29 mouse cellular contexts compared by ENCODE assay signal in the genomic region with DNA sequence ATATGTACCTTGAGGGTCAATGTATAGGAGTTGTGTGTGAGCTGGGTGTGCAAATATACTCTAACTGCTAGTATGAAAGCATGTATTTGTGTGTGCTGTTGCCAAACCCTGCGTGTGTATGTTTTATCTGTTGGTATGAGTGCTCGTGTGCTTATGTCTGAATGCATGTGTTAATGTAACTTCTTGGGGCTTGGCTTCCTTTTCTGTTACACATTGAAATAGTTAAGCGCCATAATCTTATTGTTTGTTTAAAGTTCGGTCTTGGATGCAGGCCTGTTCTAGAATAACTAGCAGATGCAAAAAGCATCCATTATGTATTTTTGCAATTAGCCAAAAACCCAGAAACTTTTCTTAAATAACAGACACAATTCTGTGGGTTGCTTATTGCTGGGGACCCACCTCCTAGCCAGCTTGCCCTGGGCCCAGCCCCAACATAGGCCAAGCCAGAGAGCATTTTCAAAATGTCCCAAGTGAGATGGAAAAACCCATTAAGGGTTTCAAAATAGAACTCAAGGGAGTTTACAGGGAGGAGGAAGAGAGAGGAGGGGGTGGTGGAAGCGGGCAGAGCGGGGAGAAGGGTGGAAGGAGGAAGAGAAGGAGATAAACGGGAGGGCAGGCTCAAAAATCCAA. TPM values are rescaled to one million over a fixed set of nuclear protein-coding genes. Genes with fewer than 3 reads are reported as not detected.
A peak's percentile ranks its signal among the peaks of the same experiment; 100 is the strongest.
DNase-seq lines count a peak whose midpoint lies in the region; ATAC-seq lines count a peak whose summit lies in the region.
"Had no signal": no experiment of that assay in that cellular context is flagged by ENCODE, and none has a peak within 500 bp of the region (broad histone marks: within the 10 kb centered on the region; RNA-seq: fewer than 3 reads in every experiment).

No protein-coding gene starts in this region.

- no peak overlapping the region for H3K9ac ChIP-seq in heart, embryonic 12.5 days
- H3K9ac ChIP-seq in midbrain, embryonic 11.5 days (ENCODE audit: low read length), result no peak overlapping the region
- no peak overlapping the region for H3K9ac ChIP-seq in midbrain, embryonic 13.5 days (replicated peaks)
- no peak overlapping the region for H3K9ac ChIP-seq in embryonic facial prominence, embryonic 14.5 days (ENCODE audit: low read depth, low read length)
- H3K9ac ChIP-seq: embryonic facial prominence, embryonic 12.5 days; forebrain, embryonic 13.5 days; limb, embryonic 12.5 days; liver, embryonic 12.5 days; midbrain, embryonic 15.5 days; neural tube, embryonic 15.5 days had no signal

- H3K4me3 ChIP-seq in heart, embryonic 10.5 days, result no peak overlapping the region
- H3K4me3 ChIP-seq in heart, embryonic 12.5 days, result no peak overlapping the region
- H3K4me3 ChIP-seq in midbrain, embryonic 11.5 days (ENCODE audit: low read depth, low read length), result no peak overlapping the region
- no peak overlapping the region for H3K4me3 ChIP-seq in midbrain, embryonic 13.5 days (replicated peaks)
- H3K4me3 ChIP-seq in embryonic facial prominence, embryonic 14.5 days (ENCODE audit: low read depth, low read length), result no peak overlapping the region
- H3K4me3 ChIP-seq: embryonic facial prominence, embryonic 12.5 days; forebrain, embryonic 13.5 days; hindbrain, embryonic 10.5 days; limb, embryonic 12.5 days; liver, embryonic 12.5 days; midbrain, embryonic 15.5 days; neural tube, embryonic 15.5 days had no signal

- peaks cover 59% of the 10 kb centered on the region for H3K27me3 ChIP-seq in heart, embryonic 10.5 days (ENCODE audit: insufficient read depth, poor library complexity, severe bottlenecking)
- peaks cover 41% of the 10 kb centered on the region for H3K27me3 ChIP-seq in heart, embryonic 12.5 days (replicated peaks)
- H3K27me3 ChIP-seq in midbrain, embryonic 11.5 days (ENCODE audit: control insufficient read depth, insufficient read depth, low read length), result no peaks in the 10 kb centered on the region
- peaks cover 23% of the 10 kb centered on the region for H3K27me3 ChIP-seq in midbrain, embryonic 13.5 days
- peaks cover 16% of the 10 kb centered on the region for H3K27me3 ChIP-seq in embryonic facial prominence, embryonic 14.5 days (replicated peaks; ENCODE audit: control insufficient read depth, insufficient read depth, low read length)

- no peak overlapping the region for H3K27ac ChIP-seq in heart, embryonic 10.5 days
- H3K27ac ChIP-seq in heart, embryonic 12.5 days (ENCODE audit: poor library complexity, severe bottlenecking), result no peak overlapping the region
- H3K27ac ChIP-seq in midbrain, embryonic 11.5 days (ENCODE audit: low read depth, low read length), result no peak overlapping the region
- no peak overlapping the region for H3K27ac ChIP-seq in midbrain, embryonic 13.5 days
- H3K27ac ChIP-seq in embryonic facial prominence, embryonic 14.5 days (replicated peaks; ENCODE audit: low read depth, low read length), result no peak overlapping the region
- H3K27ac ChIP-seq: embryonic facial prominence, embryonic 12.5 days; forebrain, embryonic 13.5 days; hindbrain, embryonic 10.5 days; hindbrain, postnatal 0 days; kidney, postnatal 0 days; limb, embryonic 12.5 days; liver, embryonic 12.5 days; midbrain, embryonic 15.5 days; neural tube, embryonic 15.5 days had no signal

- no peak for ATAC-seq in heart, embryonic 12.5 days (ENCODE audit: insufficient number of reproducible peaks, low FRiP score)
- no peak for ATAC-seq in midbrain, embryonic 11.5 days (ENCODE audit: low FRiP score)
- no peak for ATAC-seq in midbrain, embryonic 13.5 days
- ATAC-seq in embryonic facial prominence, embryonic 14.5 days (ENCODE audit: low read depth), result peak; percentile 60

- no peaks in the 10 kb centered on the region for H3K4me1 ChIP-seq in heart, embryonic 10.5 days
- H3K4me1 ChIP-seq in heart, embryonic 12.5 days (replicated peaks), result no peaks in the 10 kb centered on the region
- no peaks in the 10 kb centered on the region; the same call in 1 of the 2 replicates for H3K4me1 ChIP-seq in midbrain, embryonic 11.5 days (ENCODE audit: control insufficient read depth, insufficient read depth, low read length)
- H3K4me1 ChIP-seq in midbrain, embryonic 13.5 days (replicated peaks), result no peaks in the 10 kb centered on the region
- H3K4me1 ChIP-seq in embryonic facial prominence, embryonic 14.5 days (ENCODE audit: control insufficient read depth, insufficient read depth, low read length), result 0 out of 2 replicates have a peak, but pooled peaks cover under 1% of the 10 kb centered on the region
- H3K4me1 ChIP-seq: liver, embryonic 12.5 days; midbrain, embryonic 15.5 days; neural tube, embryonic 15.5 days had no signal

- 58% methylated on average over 7 of the region's 7 CpGs for WGBS in heart, embryonic 10.5 days
- WGBS in heart, embryonic 12.5 days, result 48% methylated on average over 7 of the region's 7 CpGs
- 75% methylated on average over 7 of the region's 7 CpGs for WGBS in midbrain, embryonic 11.5 days
- WGBS in midbrain, embryonic 13.5 days, result 70% methylated on average over 7 of the region's 7 CpGs
- WGBS in embryonic facial prominence, embryonic 14.5 days, result 51% methylated on average over 7 of the region's 7 CpGs

- H3K4me2 ChIP-seq in heart, embryonic 12.5 days, result no peak overlapping the region
- no peak overlapping the region for H3K4me2 ChIP-seq in midbrain, embryonic 11.5 days
- no peak overlapping the region for H3K4me2 ChIP-seq in midbrain, embryonic 13.5 days (replicated peaks)
- H3K4me2 ChIP-seq in embryonic facial prominence, embryonic 14.5 days (ENCODE audit: low read depth, low read length), result no peak overlapping the region
- H3K4me2 ChIP-seq: embryonic facial prominence, embryonic 12.5 days; forebrain, embryonic 13.5 days; limb, embryonic 12.5 days; liver, embryonic 12.5 days; midbrain, embryonic 15.5 days; neural tube, embryonic 15.5 days had no signal

- no peaks in the 10 kb centered on the region for H3K36me3 ChIP-seq in heart, embryonic 10.5 days
- H3K36me3 ChIP-seq in heart, embryonic 12.5 days, result no peaks in the 10 kb centered on the region
- no peaks in the 10 kb centered on the region for H3K36me3 ChIP-seq in midbrain, embryonic 11.5 days (ENCODE audit: control insufficient read depth, insufficient read depth, low read length)
- no peaks in the 10 kb centered on the region for H3K36me3 ChIP-seq in midbrain, embryonic 13.5 days
- H3K36me3 ChIP-seq in embryonic facial prominence, embryonic 14.5 days (ENCODE audit: control insufficient read depth, insufficient read depth, low read length), result no peaks in the 10 kb centered on the region
- H3K36me3 ChIP-seq: embryonic facial prominence, embryonic 12.5 days; hindbrain, embryonic 10.5 days; limb, embryonic 12.5 days; liver, embryonic 12.5 days; midbrain, embryonic 15.5 days; neural tube, embryonic 15.5 days had no signal

- DNase-seq in heart, embryonic 10.5 days (ENCODE audit: low spot score), result peak; percentile 61
- peak; percentile 54 for DNase-seq in midbrain, embryonic 11.5 days (ENCODE audit: low spot score, missing footprints)
- DNase-seq in embryonic facial prominence, embryonic 14.5 days (ENCODE audit: low spot score), result peak; percentile 77
- no peak for DNase-seq in left cerebral cortex, adult 9 months (ENCODE audit: low spot score in 2 of 2)
- DNase-seq in gastrocnemius, postnatal 25 days, result no peak

- H3K9me3 ChIP-seq in heart, embryonic 10.5 days, result no peaks in the 10 kb centered on the region
- no peaks in the 10 kb centered on the region for H3K9me3 ChIP-seq in heart, embryonic 12.5 days (replicated peaks)
- no peaks in the 10 kb centered on the region for H3K9me3 ChIP-seq in midbrain, embryonic 11.5 days (ENCODE audit: control insufficient read depth, low read length)
- H3K9me3 ChIP-seq in midbrain, embryonic 13.5 days, result no peaks in the 10 kb centered on the region
- no peaks in the 10 kb centered on the region for H3K9me3 ChIP-seq in embryonic facial prominence, embryonic 14.5 days (ENCODE audit: control insufficient read depth, low read length)
- H3K9me3 ChIP-seq: embryonic facial prominence, embryonic 12.5 days; forebrain, embryonic 13.5 days; hindbrain, embryonic 10.5 days; limb, embryonic 12.5 days; liver, embryonic 12.5 days; midbrain, embryonic 15.5 days; neural tube, embryonic 15.5 days had no signal

RNA-seq across cellular contexts. Expression of a gene that starts 22.2 kb away (rescaled TPM):
- polyA plus RNA-seq in heart, embryonic 10.5 days (2016; fragmentation: Nextera tagmentation; extraction: Ambion mirVana), result 0.62 TPM in 1 of 2 replicates, not detected in the other
- not detected in 2 replicates for polyA plus RNA-seq in heart, embryonic 12.5 days (2016; fragmentation: Nextera tagmentation; extraction: Ambion mirVana)
- 0.44 and 1.1 TPM in 2 replicates for polyA plus RNA-seq in midbrain, embryonic 11.5 days (2014; fragmentation: Nextera tagmentation; extraction: Ambion mirVana)
- not detected in 2 replicates for polyA plus RNA-seq in midbrain, embryonic 13.5 days (2015; fragmentation: Nextera tagmentation; extraction: Ambion mirVana)
- polyA plus RNA-seq in embryonic facial prominence, embryonic 14.5 days (2014; fragmentation: Nextera tagmentation; extraction: Ambion mirVana), result not detected in 2 replicates
- not detected for total RNA-seq in gastrocnemius, postnatal 25 days (2021)
- total RNA-seq: gastrocnemius, postnatal 10 days; heart, adult 18-20 months; heart, postnatal 14 days; hindbrain, postnatal 0 days; layer of hippocampus, adult 8-10 months; layer of hippocampus, postnatal 25 days; left cerebral cortex, postnatal 10 days had no signal
- polyA plus RNA-seq: activated CD4-positive, CD25-positive, alpha-beta regulatory T cell, adult 4 months; forebrain, embryonic 13.5 days; heart, embryonic 14.5 days; hindbrain, postnatal 0 days; intestine, embryonic 16.5 days; kidney, postnatal 0 days; limb, embryonic 12.5 days; liver, embryonic 12.5 days; neural tube, embryonic 15.5 days; small intestine, adult 2 months; stomach, embryonic 14.5 days; thymus, postnatal 0 days; urinary bladder, adult 2 months had no signal

RNA-seq across cellular contexts. Expression of a gene that starts 39.1 kb away (rescaled TPM):
- polyA plus RNA-seq in heart, embryonic 10.5 days (2016; fragmentation: Nextera tagmentation; extraction: Ambion mirVana), result 59.6 and 64.4 TPM in 2 replicates
- 66.3 and 70.7 TPM in 2 replicates for polyA plus RNA-seq in heart, embryonic 12.5 days (2016; fragmentation: Nextera tagmentation; extraction: Ambion mirVana)
- polyA plus RNA-seq in midbrain, embryonic 11.5 days (2014; fragmentation: Nextera tagmentation; extraction: Ambion mirVana), result 145 and 152 TPM in 2 replicates
- 163 TPM in 2 replicates for polyA plus RNA-seq in midbrain, embryonic 13.5 days (2015; fragmentation: Nextera tagmentation; extraction: Ambion mirVana)
- polyA plus RNA-seq in embryonic facial prominence, embryonic 14.5 days (2014; fragmentation: Nextera tagmentation; extraction: Ambion mirVana), result 110 and 112 TPM in 2 replicates
- total RNA-seq in gastrocnemius, postnatal 25 days (2021), result 10 to 100 TPM; 23.3 to 27.8 TPM

RNA-seq across cellular contexts. Expression of a gene that starts 39.3 kb away (rescaled TPM):
- polyA plus RNA-seq in heart, embryonic 10.5 days (2016; fragmentation: Nextera tagmentation; extraction: Ambion mirVana), result 0.42 and 1.3 TPM in 2 replicates
- polyA plus RNA-seq in heart, embryonic 12.5 days (2016; fragmentation: Nextera tagmentation; extraction: Ambion mirVana), result 0.09 TPM in 1 of 2 replicates, not detected in the other
- 2.0 and 2.4 TPM in 2 replicates for polyA plus RNA-seq in midbrain, embryonic 11.5 days (2014; fragmentation: Nextera tagmentation; extraction: Ambion mirVana)
- 0.41 and 0.50 TPM in 2 replicates for polyA plus RNA-seq in midbrain, embryonic 13.5 days (2015; fragmentation: Nextera tagmentation; extraction: Ambion mirVana)
- 0.81 and 1.3 TPM in 2 replicates for polyA plus RNA-seq in embryonic facial prominence, embryonic 14.5 days (2014; fragmentation: Nextera tagmentation; extraction: Ambion mirVana)
- under 1 TPM; 0.19 to 0.33 TPM for total RNA-seq in gastrocnemius, postnatal 25 days (2021)
- polyA plus RNA-seq: heart, embryonic 14.5 days; stomach, embryonic 14.5 days had no signal

RNA-seq across cellular contexts. Expression of a gene that starts 52.0 kb away (rescaled TPM):
- polyA plus RNA-seq in heart, embryonic 10.5 days (2016; fragmentation: Nextera tagmentation; extraction: Ambion mirVana), result 13.0 and 13.5 TPM in 2 replicates
- 13.5 and 13.7 TPM in 2 replicates for polyA plus RNA-seq in heart, embryonic 12.5 days (2016; fragmentation: Nextera tagmentation; extraction: Ambion mirVana)
- 19.7 and 24.8 TPM in 2 replicates for polyA plus RNA-seq in midbrain, embryonic 11.5 days (2014; fragmentation: Nextera tagmentation; extraction: Ambion mirVana)
- polyA plus RNA-seq in midbrain, embryonic 13.5 days (2015; fragmentation: Nextera tagmentation; extraction: Ambion mirVana), result 4.7 and 5.7 TPM in 2 replicates
- polyA plus RNA-seq in embryonic facial prominence, embryonic 14.5 days (2014; fragmentation: Nextera tagmentation; extraction: Ambion mirVana), result 11.8 and 14.1 TPM in 2 replicates
- total RNA-seq in gastrocnemius, postnatal 25 days (2021), result under 1 TPM in 1 of 2 experiments, not detected in 1; 0.24 TPM

Comparison
In these comparisons a context has a peak if more than half of its experiments do, and no peak if none do; other contexts are left out.
1. DNase-seq: peak in heart, embryonic 10.5 days (single experiment), midbrain, embryonic 11.5 days (single experiment) and embryonic facial prominence, embryonic 14.5 days (single experiment); none in left cerebral cortex, adult 9 months (0 of 2) and gastrocnemius, postnatal 25 days (single experiment).